Comparison of ENCODE assay signal across 8 mouse cellular contexts in genomic region chr2:118179472-118179871, GRCm38 (mm10).
DNase-seq lines count a peak whose midpoint lies in the region; ATAC-seq and TF ChIP-seq lines count a peak whose summit lies in the region.

No protein-coding gene starts in this region.

- H3K4me1 ChIP-seq in embryonic fibroblast, embryonic 13.5 days (ENCODE audit: control insufficient read depth, insufficient read depth, low read length) = no peaks in the 10 kb centered on the region
- H3K4me1 ChIP-seq in kidney, adult 2 months (ENCODE audit: control insufficient read depth, insufficient read depth, low read length) = peaks cover 12% of the 10 kb centered on the region
- peaks cover 6% of the 10 kb centered on the region for H3K4me1 ChIP-seq in midbrain, embryonic 11.5 days (ENCODE audit: control insufficient read depth, insufficient read depth, low read length)
- H3K4me1 ChIP-seq in cerebellum, adult 2 months (ENCODE audit: control insufficient read depth, insufficient read depth, low read length) = no peaks in the 10 kb centered on the region

- H3K9ac ChIP-seq in midbrain, embryonic 11.5 days (ENCODE audit: low read length) = no peak overlapping the region

- no peaks in the 10 kb centered on the region for H3K9me3 ChIP-seq in midbrain, embryonic 11.5 days (ENCODE audit: control insufficient read depth, low read length)

- H3K27me3 ChIP-seq in kidney, adult 2 months (replicated peaks; ENCODE audit: control insufficient read depth, insufficient read depth, low read length) = no peaks in the 10 kb centered on the region
- H3K27me3 ChIP-seq in midbrain, embryonic 11.5 days (ENCODE audit: control insufficient read depth, insufficient read depth, low read length) = no peaks in the 10 kb centered on the region
- H3K27me3 ChIP-seq in cerebellum, adult 2 months (ENCODE audit: control insufficient read depth, insufficient read depth, low read length) = no peaks in the 10 kb centered on the region

- H3K4me3 ChIP-seq in embryonic fibroblast, embryonic 13.5 days (ENCODE audit: insufficient read depth, low read length) = no peak overlapping the region
- H3K4me3 ChIP-seq in kidney, adult 2 months (ENCODE audit: insufficient read depth, low read depth, low read length) = peak overlapping the region; percentile 32
- H3K4me3 ChIP-seq in midbrain, embryonic 11.5 days (ENCODE audit: low read depth, low read length) = peak overlapping the region; percentile 18; the same call in 1 of the 2 replicates
- H3K4me3 ChIP-seq in cerebellum, adult 2 months (replicated peaks; ENCODE audit: insufficient read depth, low read depth, low read length) = no peak overlapping the region

- DNase-seq in NIH3T3 (ENCODE audit: low read depth) = peak; percentile 62
- peak; percentile 74 for DNase-seq in kidney, adult 2 months
- DNase-seq in midbrain, embryonic 11.5 days (ENCODE audit: low spot score, missing footprints) = peak; percentile 88
- no peak for DNase-seq in thymus, postnatal 25 days
- DNase-seq in layer of hippocampus, adult 8-10 months (ENCODE audit: low spot score in 2 of 2) = no peak
- no peak for DNase-seq in cerebellum, adult 2 months

- H3K36me3 ChIP-seq in kidney, adult 2 months (ENCODE audit: control insufficient read depth, insufficient read depth, low read length) = no peaks in the 10 kb centered on the region
- no peaks in the 10 kb centered on the region for H3K36me3 ChIP-seq in midbrain, embryonic 11.5 days (ENCODE audit: control insufficient read depth, insufficient read depth, low read length)

- 3% methylated on average over 6 of the region's 10 CpGs for WGBS in kidney, adult 2 months
- 2% methylated on average over 5 of the region's 10 CpGs for whole genome bisulfite sequencing in midbrain, embryonic 11.5 days
- 13% methylated on average over 8 of the region's 10 CpGs for WGBS in cerebellum, adult 2 months

- no peak for TF ChIP-seq CTCF in embryonic fibroblast, embryonic 13.5 days (IDR thresholded peaks at IDR 0.05; ENCODE audit: borderline replicate concordance, insufficient read depth, low read length)
- no peak for TF ChIP-seq CTCF in kidney, adult 2 months (conservative IDR thresholded peaks at IDR 0.05; ENCODE audit: insufficient read depth, insufficient read length, low read depth, low read length)
- TF ChIP-seq CTCF in cerebellum, adult 2 months (IDR thresholded peaks at IDR 0.05; ENCODE audit: borderline replicate concordance, insufficient read depth, low read depth, low read length) = no peak

- H3K4me2 ChIP-seq in midbrain, embryonic 11.5 days = peak overlapping the region; percentile 41

- ATAC-seq in midbrain, embryonic 11.5 days (ENCODE audit: low FRiP score) = peak; percentile 89
- ATAC-seq in monocyte, adult 5-6 weeks (replicated peaks; ENCODE audit: insufficient number of reproducible peaks, low FRiP score, low TSS enrichment, poor library complexity, severe bottlenecking) = no peak

- TF ChIP-seq POLR2A in embryonic fibroblast, embryonic 13.5 days (IDR thresholded peaks at IDR 0.05; ENCODE audit: low read depth, low read length) = no peak; the same call in 1 of the 2 replicates
- TF ChIP-seq POLR2A in kidney, adult 2 months (IDR thresholded peaks at IDR 0.05; ENCODE audit: low read depth, low read length) = no peak
- no peak for TF ChIP-seq POLR2A in cerebellum, adult 2 months (IDR thresholded peaks at IDR 0.05; ENCODE audit: borderline replicate concordance, insufficient read depth, low read length)

- peak overlapping the region; percentile 62 for H3K27ac ChIP-seq in embryonic fibroblast, embryonic 13.5 days (ENCODE audit: insufficient read depth, low read length)
- H3K27ac ChIP-seq in kidney, adult 2 months (ENCODE audit: insufficient read depth, low read depth, low read length) = peak overlapping the region; percentile 98
- no peak overlapping the region; the same call in 1 of the 2 replicates for H3K27ac ChIP-seq in midbrain, embryonic 11.5 days (ENCODE audit: low read depth, low read length)
- H3K27ac ChIP-seq in cerebellum, adult 2 months (ENCODE audit: insufficient read depth, low read length) = no peak overlapping the region

Comparison
In these comparisons a context has a peak if more than half of its experiments do, and no peak if none do; other contexts are left out.
1. DNase-seq: peak in NIH3T3 (single experiment), kidney, adult 2 months (single experiment) and midbrain, embryonic 11.5 days (single experiment); none in thymus, postnatal 25 days (single experiment), layer of hippocampus, adult 8-10 months (0 of 2) and cerebellum, adult 2 months (0 of 2).
2. H3K27ac ChIP-seq: peak in embryonic fibroblast, embryonic 13.5 days (single experiment) and kidney, adult 2 months (single experiment); none in midbrain, embryonic 11.5 days (single experiment) and cerebellum, adult 2 months (single experiment).
3. H3K4me3 ChIP-seq: peak in kidney, adult 2 months (single experiment) and midbrain, embryonic 11.5 days (single experiment); none in embryonic fibroblast, embryonic 13.5 days (single experiment) and cerebellum, adult 2 months (single experiment).